ENCODE assay signal across 8 mouse cellular contexts in genomic region chr6:113443091-113443490, GRCm38 (mm10). TPM values are rescaled to one million over a fixed set of nuclear protein-coding genes. Genes with fewer than 3 reads are reported as not detected.
DNase-seq lines count a peak whose midpoint lies in the region; ATAC-seq and TF ChIP-seq lines count a peak whose summit lies in the region.

No protein-coding gene starts in this region.

- 0 out of 2 replicates have a peak, but pooled peaks cover 4% of the 10 kb centered on the region for H3K4me1 ChIP-seq in limb, embryonic 11.5 days (ENCODE audit: control insufficient read depth, insufficient read depth, low read length)
- H3K4me1 ChIP-seq in olfactory bulb, adult 2 months (ENCODE audit: control insufficient read depth, insufficient read depth, low read length) = peaks cover 4% of the 10 kb centered on the region; the same call in 1 of the 2 replicates

- H3K9ac ChIP-seq in limb, embryonic 11.5 days (ENCODE audit: low read length) = peak overlapping the region; percentile 94

- peak overlapping the region; percentile 88 for H3K4me3 ChIP-seq in gastrocnemius, adult 2 months
- H3K4me3 ChIP-seq in limb, embryonic 11.5 days (ENCODE audit: low read depth, low read length) = peak overlapping the region; percentile 99
- peak overlapping the region; percentile 71 for H3K4me3 ChIP-seq in olfactory bulb, adult 2 months (ENCODE audit: insufficient read depth, low read depth, low read length)

- ATAC-seq in limb, embryonic 11.5 days (ENCODE audit: insufficient number of reproducible peaks, low FRiP score, low TSS enrichment, low read depth) = no peak; the same call in 1 of the 2 replicates

- H3K27me3 ChIP-seq in limb, embryonic 11.5 days (ENCODE audit: control insufficient read depth, insufficient read depth, low read length) = no peaks in the 10 kb centered on the region

- intact Hi-C loops in gastrocnemius, adult 2 months (cut with DNase I) = loop anchor here (2.0 to 5.0 kb wide), 3 partner anchors 22 to 239 kb away; partner anchors contain the start of gene Creld1

- TF ChIP-seq CTCF in gastrocnemius, adult 2 months (IDR thresholded peaks at IDR 0.05) = peak; percentile 25; the same call in 1 of the 2 replicates
- no peak for TF ChIP-seq CTCF in olfactory bulb, adult 2 months (IDR thresholded peaks at IDR 0.05; ENCODE audit: insufficient read depth, low read depth, low read length)

- DNase-seq in gastrocnemius, adult 2 months = no peak
- DNase-seq in gastrocnemius, postnatal 25 days = no peak
- peak; percentile 33 to 46 for DNase-seq in B cell, adult 2 months
- DNase-seq in embryo, embryonic 9.5 days (ENCODE audit: extremely low spot score) = peak; percentile 9
- DNase-seq in limb, embryonic 11.5 days (ENCODE audit: low spot score) = no peak
- DNase-seq in adrenal gland, postnatal 4 days (ENCODE audit: low spot score in 2 of 2) = no peak
- DNase-seq in left cerebral cortex, adult 11 months (ENCODE audit: low spot score) = no peak

- peak overlapping the region; percentile 91 for H3K27ac ChIP-seq in gastrocnemius, adult 2 months
- H3K27ac ChIP-seq in limb, embryonic 11.5 days (replicated peaks; ENCODE audit: low read depth, low read length) = no peak overlapping the region
- H3K27ac ChIP-seq in olfactory bulb, adult 2 months (ENCODE audit: insufficient read depth, low read depth, low read length) = no peak overlapping the region

- WGBS in limb, embryonic 11.5 days = 45% methylated on average over 12 of the region's 12 CpGs
- 45% methylated on average over 12 of the region's 12 CpGs for WGBS in olfactory bulb, adult 2 months

- H3K9me3 ChIP-seq in limb, embryonic 11.5 days (ENCODE audit: control insufficient read depth, low read length) = no peaks in the 10 kb centered on the region

- H3K36me3 ChIP-seq in limb, embryonic 11.5 days (ENCODE audit: control insufficient read depth, insufficient read depth, low read length) = peaks cover 10% of the 10 kb centered on the region

- TF ChIP-seq POLR2A in olfactory bulb, adult 2 months (IDR thresholded peaks at IDR 0.05; ENCODE audit: insufficient read depth, low read depth, low read length) = no peak

- H3K4me2 ChIP-seq in limb, embryonic 11.5 days (ENCODE audit: low read depth, severe bottlenecking) = peak overlapping the region; percentile 90

RNA-seq across cellular contexts. Expression of gene Jagn1, which starts 0.7 kb away (rescaled TPM):
- 10 to 100 TPM; 28.2 to 29.7 TPM for total RNA-seq in gastrocnemius, adult 2 months (2021)
- 10 to 100 TPM; 27.6 to 29.8 TPM for total RNA-seq in gastrocnemius, postnatal 25 days (2021)
- 71.0 and 76.1 TPM in 2 replicates for polyA plus RNA-seq in limb, embryonic 11.5 days (2014; fragmentation: Nextera tagmentation; extraction: Ambion mirVana)
- not detected in 2 replicates for polyA plus RNA-seq in olfactory bulb, adult 2 months (2012; ENCODE audit: insufficient read depth, insufficient read length, low replicate concordance, missing spikeins)
- total RNA-seq in adrenal gland, postnatal 4 days (2021) = 10 to 100 TPM; 47.8 to 49.2 TPM

RNA-seq across cellular contexts. Expression of gene Cidec, which starts 7.5 kb away (rescaled TPM):
- 1 to 10 TPM in 1 of 2 experiments, under 1 TPM in 1; 0.97 to 5.0 TPM for total RNA-seq in gastrocnemius, adult 2 months (2021)
- total RNA-seq in gastrocnemius, postnatal 25 days (2021) = 10 to 100 TPM in 1 of 2 experiments, 1 to 10 TPM in 1; 1.1 to 67.8 TPM
- not detected in 2 replicates for polyA plus RNA-seq in limb, embryonic 11.5 days (2014; fragmentation: Nextera tagmentation; extraction: Ambion mirVana)
- not detected in 2 replicates for polyA plus RNA-seq in olfactory bulb, adult 2 months (2012; ENCODE audit: insufficient read depth, insufficient read length, low replicate concordance, missing spikeins)
- 10 to 100 TPM; 49.8 to 62.1 TPM for total RNA-seq in adrenal gland, postnatal 4 days (2021)

RNA-seq across cellular contexts. Expression of gene Il17re, which starts 15.2 kb away (rescaled TPM):
- total RNA-seq in gastrocnemius, adult 2 months (2021) = under 1 TPM; 0.25 to 0.26 TPM
- under 1 TPM in 1 of 2 experiments, not detected in 1; 0.16 TPM for total RNA-seq in gastrocnemius, postnatal 25 days (2021)
- 1.2 and 1.5 TPM in 2 replicates for polyA plus RNA-seq in limb, embryonic 11.5 days (2014; fragmentation: Nextera tagmentation; extraction: Ambion mirVana)
- polyA plus RNA-seq in olfactory bulb, adult 2 months (2012; ENCODE audit: insufficient read depth, insufficient read length, low replicate concordance, missing spikeins) = not detected in 2 replicates
- 1 to 10 TPM in 1 of 2 experiments, under 1 TPM in 1; 0.90 to 2.5 TPM for total RNA-seq in adrenal gland, postnatal 4 days (2021)

RNA-seq across cellular contexts. Expression of gene Rpusd3, which starts 24.0 kb away (rescaled TPM):
- total RNA-seq in gastrocnemius, adult 2 months (2021) = 1 to 10 TPM; 7.7 to 8.3 TPM
- total RNA-seq in gastrocnemius, postnatal 25 days (2021) = 1 to 10 TPM; 8.0 to 9.7 TPM
- 34.9 and 39.0 TPM in 2 replicates for polyA plus RNA-seq in limb, embryonic 11.5 days (2014; fragmentation: Nextera tagmentation; extraction: Ambion mirVana)
- polyA plus RNA-seq in olfactory bulb, adult 2 months (2012; ENCODE audit: insufficient read depth, insufficient read length, low replicate concordance, missing spikeins) = not detected in 2 replicates
- total RNA-seq in adrenal gland, postnatal 4 days (2021) = 10 to 100 TPM; 13.9 to 14.7 TPM

RNA-seq across cellular contexts. Expression of gene Il17rc, which starts 28.1 kb away (rescaled TPM):
- total RNA-seq in gastrocnemius, adult 2 months (2021) = 1 to 10 TPM; 4.2 to 4.7 TPM
- 1 to 10 TPM; 6.0 to 8.0 TPM for total RNA-seq in gastrocnemius, postnatal 25 days (2021)
- polyA plus RNA-seq in limb, embryonic 11.5 days (2014; fragmentation: Nextera tagmentation; extraction: Ambion mirVana) = 2.4 and 3.2 TPM in 2 replicates
- not detected in 2 replicates for polyA plus RNA-seq in olfactory bulb, adult 2 months (2012; ENCODE audit: insufficient read depth, insufficient read length, low replicate concordance, missing spikeins)
- 10 to 100 TPM; 22.7 to 25.4 TPM for total RNA-seq in adrenal gland, postnatal 4 days (2021)

Comparison
In these comparisons a context has a peak if more than half of its experiments do, and no peak if none do; other contexts are left out.
1. DNase-seq: peak in B cell, adult 2 months (2 of 2) and embryo, embryonic 9.5 days (single experiment); none in gastrocnemius, adult 2 months (single experiment), gastrocnemius, postnatal 25 days (single experiment), limb, embryonic 11.5 days (single experiment), adrenal gland, postnatal 4 days (0 of 2) and left cerebral cortex, adult 11 months (single experiment).
2. Peak in every context shown above with its lines, with median percentiles within 50 percentile points of each other: H3K4me3 ChIP-seq.